Mouse (Mus musculus) kidney, embryonic 16.5 days (tissue): ENCODE measurements at regions not wholly inside any gene's neighbourhood (a gene's known extent, or its start where the extent isn't known, plus 50 kb on each side); places are given as distances from the start of the nearest gene placed in this dataset.

Experiments
- ATAC-seq: fragments of 200-750 bp; cut with Nextera tagmentation; 2 replicates; pipeline ENCODE4 v1.8.0; 2017; ENCODE audit warnings: moderate TSS enrichment; ENCODE audit not compliant: low FRiP score, low TSS enrichment
- H3K27ac ChIP-seq: fragments of 300-500 bp; sonication (generic); 2 replicates; pipeline ENCODE4 v1.5.1; 2014; ENCODE audit warnings: low read length
- H3K27me3 ChIP-seq: fragments of 300-500 bp; sonication (generic); 2 replicates; pipeline ENCODE4 v1.6.1; 2014; ENCODE audit warnings: low read length, control low read depth, mixed read lengths; ENCODE audit not compliant: insufficient read depth
- H3K36me3 ChIP-seq: fragments of 300-500 bp; sonication (generic); 2 replicates; pipeline ENCODE4 v1.6.1; 2014; ENCODE audit warnings: low read length, control low read depth, mixed read lengths; ENCODE audit not compliant: insufficient read depth
- H3K4me1 ChIP-seq: fragments of 300-500 bp; sonication (generic); 2 replicates; pipeline ENCODE4 v1.6.1; 2014; ENCODE audit warnings: low read length, control low read depth, mixed read lengths; ENCODE audit not compliant: insufficient read depth
- H3K4me2 ChIP-seq: fragments of 300-500 bp; sonication (generic); replicated peaks from 2 replicates; pipeline ENCODE4 v1.6.1; 2014; ENCODE audit warnings: low read depth, low read length
- H3K4me3 ChIP-seq: fragments of 300-500 bp; sonication (generic); 2 replicates; pipeline ENCODE4 v1.5.1; 2014; ENCODE audit warnings: mild to moderate bottlenecking, low read length
- H3K9ac ChIP-seq: fragments of 300-500 bp; sonication (generic); replicated peaks from 2 replicates; pipeline ENCODE4 v1.6.1; 2014; ENCODE audit warnings: low read length
- H3K9me3 ChIP-seq: fragments of 300-500 bp; sonication (generic); 2 replicates; pipeline ENCODE4 v1.6.1; 2016; ENCODE audit warnings: low read length, control low read depth
- WGBS: fragments of 180-500 bp; shearing (Covaris S2); extraction: QIAGEN DNeasy Blood & Tissue Kit; methylation state at CpG from one replicate; pipeline ENCODE4 v1.1.7; 2014; 5-methylcytosine and 5-hydroxymethylcytosine counted together

GRCm38 (mm10) chr3:19848031-19848735 is 108.7 kb upstream of the Cp start:
- no peak overlapping the region for H3K27ac ChIP-seq
- no peaks in the 10 kb centered on the region for H3K27me3 ChIP-seq
- no peak overlapping the region for H3K4me2 ChIP-seq
- no peak overlapping the region for H3K4me3 ChIP-seq
- WGBS = 85% methylated on average over 6 of the region's 6 CpGs
- H3K4me1 ChIP-seq = no peaks in the 10 kb centered on the region
- no peak overlapping the region for H3K9ac ChIP-seq
- no peaks in the 10 kb centered on the region for H3K9me3 ChIP-seq
- no peaks in the 10 kb centered on the region for H3K36me3 ChIP-seq
- no peak for ATAC-seq

- Histone ChIP-seq H3K27me3 (no peaks in the 10 kb centered on the region), H3K4me3 (no peak overlapping the region), H3K4me1 (no peaks in the 10 kb centered on the region), H3K9me3 (no peaks in the 10 kb centered on the region), H3K9ac (no peak overlapping the region), H3K4me2 (no peak overlapping the region), H3K36me3 (no peaks in the 10 kb centered on the region), H3K27ac (no peak overlapping the region)
- 73% methylated on average over 1 of the region's 1 CpGs for WGBS
- ATAC-seq = no peak
These were observed 108.1 kb upstream of the Cp start for GRCm38 (mm10) chr3:19848736-19849269.

- Histone ChIP-seq H3K9me3 (no peaks in the 10 kb centered on the region), H3K36me3 (no peaks in the 10 kb centered on the region), H3K27me3 (no peaks in the 10 kb centered on the region), H3K9ac (no peak overlapping the region), H3K27ac (no peak overlapping the region), H3K4me3 (no peak overlapping the region), H3K4me2 (no peak overlapping the region), H3K4me1 (no peaks in the 10 kb centered on the region)
- no peak for ATAC-seq
- WGBS = 74% methylated on average over 2 of the region's 2 CpGs
These were observed 74.2 kb upstream of the Cp start for GRCm38 (mm10) chr3:19882623-19883022.

- no peaks in the 10 kb centered on the region for H3K9me3 ChIP-seq
- H3K27me3 ChIP-seq = no peaks in the 10 kb centered on the region
- no peak overlapping the region for H3K4me3 ChIP-seq
- no peak overlapping the region for H3K4me2 ChIP-seq
- no peak overlapping the region for H3K27ac ChIP-seq
- no peak for ATAC-seq
- H3K36me3 ChIP-seq = no peaks in the 10 kb centered on the region
- no peak overlapping the region for H3K9ac ChIP-seq
- H3K4me1 ChIP-seq = no peaks in the 10 kb centered on the region
These were observed 68.4 kb upstream of the Cp start for GRCm38 (mm10) chr3:19888405-19888804.

GRCm38 (mm10) chr3:19894258-19894629 is 62.6 kb upstream of the Cp start:
- Histone ChIP-seq H3K27ac (no peak overlapping the region), H3K36me3 (peaks cover 15% of the 10 kb centered on the region), H3K4me3 (peak overlapping the region; percentile 94), H3K4me2 (peak overlapping the region; percentile 87), H3K27me3 (no peaks in the 10 kb centered on the region), H3K9ac (peak overlapping the region; percentile 65), H3K9me3 (no peaks in the 10 kb centered on the region), H3K4me1 (peaks cover 14% of the 10 kb centered on the region)
- ATAC-seq = no peak
- WGBS = 4% methylated on average over 10 of the region's 10 CpGs

- Histone ChIP-seq H3K27ac (peak overlapping the region; percentile 78), H3K9ac (peak overlapping the region; percentile 86), H3K4me2 (peak overlapping the region; percentile 87), H3K36me3 (peaks cover 18% of the 10 kb centered on the region), H3K9me3 (no peaks in the 10 kb centered on the region), H3K4me3 (peak overlapping the region; percentile 94), H3K27me3 (no peaks in the 10 kb centered on the region), H3K4me1 (peaks cover 14% of the 10 kb centered on the region)
- ATAC-seq = peak; percentile 100
- WGBS = under 1% methylated on average over 67 of the region's 68 CpGs
These were observed 62.0 kb upstream of the Cp start for GRCm38 (mm10) chr3:19894630-19895578.

- Histone ChIP-seq H3K4me1 (peaks cover 14% of the 10 kb centered on the region), H3K4me3 (peak overlapping the region; percentile 94), H3K4me2 (peak overlapping the region; percentile 87), H3K9me3 (no peaks in the 10 kb centered on the region), H3K9ac (peak overlapping the region; percentile 86), H3K36me3 (peaks cover 21% of the 10 kb centered on the region), H3K27me3 (no peaks in the 10 kb centered on the region), H3K27ac (no peak overlapping the region)
- ATAC-seq = no peak
- 51% methylated on average over 5 of the region's 5 CpGs for WGBS
These were observed 61.1 kb upstream of the Cp start for GRCm38 (mm10) chr3:19895755-19896154.

- 97% methylated on average over 3 of the region's 3 CpGs for WGBS
- Histone ChIP-seq H3K4me2 (no peak overlapping the region), H3K27ac (no peak overlapping the region)
These were observed 59.7 kb upstream of the Cp start for GRCm38 (mm10) chr3:19897140-19897539.

GRCm38 (mm10) chr3:19902226-19902625 is 54.6 kb upstream of the Cp start:
- H3K9me3 ChIP-seq = no peaks in the 10 kb centered on the region
- H3K4me2 ChIP-seq = no peak overlapping the region
- H3K9ac ChIP-seq = no peak overlapping the region
- no peak overlapping the region for H3K4me3 ChIP-seq
- 0 out of 2 replicates have a peak, but pooled peaks have one; percentile 51 for ATAC-seq
- H3K27ac ChIP-seq = no peak overlapping the region
- no peaks in the 10 kb centered on the region for H3K27me3 ChIP-seq
- WGBS = 81% methylated on average over 3 of the region's 3 CpGs
- no peaks in the 10 kb centered on the region for H3K4me1 ChIP-seq
- H3K36me3 ChIP-seq = peaks cover 20% of the 10 kb centered on the region

More at GRCm38 (mm10) chr3:19897140-19897539, 59.7 kb upstream of the Cp start:
- Histone ChIP-seq H3K36me3 (peaks cover 23% of the 10 kb centered on the region), H3K27me3 (no peaks in the 10 kb centered on the region), H3K4me3 (no peak overlapping the region), H3K9ac (no peak overlapping the region), H3K4me1 (peaks cover 14% of the 10 kb centered on the region), H3K9me3 (no peaks in the 10 kb centered on the region)
- no peak for ATAC-seq
